16 mouse cellular contexts compared by ENCODE assay signal in the genomic region with DNA sequence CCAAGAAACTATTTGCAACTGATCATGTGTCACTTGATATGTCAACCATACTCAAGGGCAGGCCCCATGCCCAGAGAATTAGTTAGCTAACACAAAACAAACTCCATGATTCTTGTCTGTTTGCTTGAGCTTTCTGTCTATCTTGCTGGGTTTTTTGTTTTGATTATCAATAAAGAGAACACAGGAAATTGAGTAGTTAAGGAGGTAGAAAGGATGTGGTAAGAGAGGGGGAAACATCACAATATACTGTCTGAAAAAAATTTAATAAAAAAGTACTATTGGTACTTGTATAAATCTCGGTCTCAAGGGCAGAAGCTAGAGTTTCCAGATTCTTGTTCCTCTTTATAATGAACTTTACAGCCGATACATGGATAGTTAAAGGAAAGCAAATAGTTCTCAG.
"Had no signal": no experiment of that assay in that cellular context is flagged by ENCODE, and none has a peak within 500 bp of the region (broad histone marks: within the 10 kb centered on the region; RNA-seq: fewer than 3 reads in every experiment).

No protein-coding gene starts in this region.

- H3K9ac ChIP-seq: kidney, embryonic 15.5 days; liver, embryonic 13.5 days; liver, postnatal 0 days; lung, embryonic 15.5 days; midbrain, embryonic 13.5 days; neural tube, embryonic 12.5 days had no signal

- H3K27ac ChIP-seq: kidney, embryonic 15.5 days; limb, embryonic 10.5 days; liver, embryonic 13.5 days; lung, embryonic 15.5 days; macrophage; midbrain, embryonic 13.5 days; neural tube, embryonic 12.5 days had no signal

- DNase-seq: kidney, postnatal 14 days; liver, embryonic 13.5 days; liver, postnatal 0 days; lung, postnatal 14 days; retina, postnatal 1 day; right cerebral cortex, postnatal 4 days; spleen, adult 18-20 months; thymus, adult 2 months; thymus, postnatal 25 days had no signal

- H3K4me1 ChIP-seq: limb, embryonic 10.5 days; liver, embryonic 13.5 days; lung, embryonic 15.5 days; midbrain, embryonic 13.5 days; neural tube, embryonic 12.5 days had no signal

- H3K27me3 ChIP-seq: kidney, embryonic 15.5 days; liver, embryonic 13.5 days; lung, embryonic 15.5 days; megakaryocyte, embryonic 14.5 days; midbrain, embryonic 13.5 days; neural tube, embryonic 12.5 days had no signal

- H3K4me3 ChIP-seq: kidney, embryonic 15.5 days; limb, embryonic 10.5 days; liver, embryonic 13.5 days; lung, embryonic 15.5 days; megakaryocyte, embryonic 14.5 days; midbrain, embryonic 13.5 days; neural tube, embryonic 12.5 days had no signal

- H3K36me3 ChIP-seq: liver, embryonic 13.5 days; neural tube, embryonic 12.5 days had no signal

- H3K9me3 ChIP-seq: kidney, embryonic 15.5 days; limb, embryonic 10.5 days; liver, embryonic 13.5 days; lung, embryonic 15.5 days; megakaryocyte, embryonic 14.5 days; midbrain, embryonic 13.5 days; neural tube, embryonic 12.5 days had no signal

- ATAC-seq: liver, postnatal 0 days; midbrain, embryonic 13.5 days had no signal
